In genomic region chr6:31899055-31899454, GRCm38 (mm10) we compare ENCODE assay signal across 14 mouse cellular contexts.
DNase-seq lines count a peak whose midpoint lies in the region.
"Had no signal": no experiment of that assay in that cellular context is flagged by ENCODE, and none has a peak within 500 bp of the region (broad histone marks: within the 10 kb centered on the region; RNA-seq: fewer than 3 reads in every experiment).

No protein-coding gene starts in this region.

- whole genome bisulfite sequencing in limb, embryonic 10.5 days = 78% methylated on average over 3 of the region's 3 CpGs

- no peaks in the 10 kb centered on the region for H3K36me3 ChIP-seq in limb, embryonic 10.5 days
- H3K36me3 ChIP-seq: limb, embryonic 13.5 days had no signal

- intact Hi-C loops in left cerebral cortex, postnatal 36 days (cut with DNase I) = no loop called here

- no peaks in the 10 kb centered on the region for H3K27me3 ChIP-seq in limb, embryonic 10.5 days (ENCODE audit: low read depth, poor library complexity, severe bottlenecking)
- H3K27me3 ChIP-seq: limb, embryonic 13.5 days had no signal

- H3K9me3 ChIP-seq in limb, embryonic 10.5 days (replicated peaks) = no peaks in the 10 kb centered on the region
- H3K9me3 ChIP-seq: limb, embryonic 13.5 days had no signal

- no peaks in the 10 kb centered on the region for H3K4me1 ChIP-seq in limb, embryonic 10.5 days
- H3K4me1 ChIP-seq: limb, embryonic 13.5 days had no signal

- H3K4me3 ChIP-seq in limb, embryonic 10.5 days = no peak overlapping the region
- H3K4me3 ChIP-seq: limb, embryonic 13.5 days had no signal

- peak; percentile 57 for DNase-seq in layer of hippocampus, adult 11-12 months (ENCODE audit: low spot score)
- DNase-seq in layer of hippocampus, postnatal 25 days (ENCODE audit: extremely low spot score in 1 of 2, low spot score in 1 of 2) = no peak
- DNase-seq in Muller cell, postnatal 12 days (ENCODE audit: inconsistent ontology term) = peak; percentile 3
- peak; percentile 21 for DNase-seq in cerebellum, adult 9-10 months
- peak; percentile 46 to 59 for DNase-seq in left cerebral cortex, postnatal 36 days (ENCODE audit: low spot score in 2 of 2)
- DNase-seq in lung, postnatal 10 days = no peak
- no peak for DNase-seq in limb, embryonic 10.5 days (ENCODE audit: low spot score)
- DNase-seq in lung, postnatal 25 days (ENCODE audit: low spot score) = no peak
- DNase-seq: heart, adult 18-20 months; heart, postnatal 14 days; kidney, postnatal 10 days; lung, adult 2 months; spleen, adult 18-20 months had no signal

- no peak overlapping the region for H3K27ac ChIP-seq in limb, embryonic 10.5 days
- H3K27ac ChIP-seq: limb, embryonic 13.5 days had no signal

Comparison
In these comparisons a context has a peak if more than half of its experiments do, and no peak if none do; other contexts are left out.
1. DNase-seq: peak in layer of hippocampus, adult 11-12 months (single experiment), Muller cell, postnatal 12 days (single experiment), cerebellum, adult 9-10 months (single experiment) and left cerebral cortex, postnatal 36 days (2 of 2); none in layer of hippocampus, postnatal 25 days (0 of 2), lung, postnatal 10 days (single experiment), limb, embryonic 10.5 days (single experiment) and lung, postnatal 25 days (single experiment).